Mouse (Mus musculus): ENCODE measurements around the gene Socs3. TPM values are rescaled to one million over a fixed set of nuclear protein-coding genes. Genes with fewer than 3 reads are reported as not detected.

The Socs3 gene
- 5.9 and 7.2 TPM in 2 replicates for polyA plus RNA-seq (2015; fragmentation: Nextera tagmentation; extraction: Ambion mirVana)

GRCm38 (mm10) chr11:117969945-117970872 is at the start of gene Socs3:
Gene Socs3 (minus strand): TSS chr11:117970047.
- ATAC-seq = peak; percentile 71
- H3K9me3 ChIP-seq (replicated peaks; ENCODE audit: control insufficient read depth, low read length, poor library complexity, severe bottlenecking) = no peaks in the 10 kb centered on the region
- H3K4me3 ChIP-seq (ENCODE audit: low read depth, low read length) = peak within 1 kb of the TSS; percentile 69
- peak within 1 kb of the TSS; percentile 83 for H3K9ac ChIP-seq (ENCODE audit: low read depth, low read length)
- peaks cover 6% of the 10 kb centered on the region for H3K27me3 ChIP-seq (ENCODE audit: control insufficient read depth, insufficient read depth, low read depth, low read length)
- peaks cover 33% of the 10 kb centered on the region for H3K4me1 ChIP-seq (ENCODE audit: control insufficient read depth, insufficient read depth, low read length)
- H3K36me3 ChIP-seq (ENCODE audit: control insufficient read depth, insufficient read depth, low read length) = no peaks in the 10 kb centered on the region
- H3K27ac ChIP-seq (ENCODE audit: low read length) = peak within 1 kb of the TSS; percentile 77
- peak within 1 kb of the TSS; percentile 95 for H3K4me2 ChIP-seq (ENCODE audit: low read length)
- WGBS = 11% methylated on average over 21 of the region's 21 CpGs

DNA sequence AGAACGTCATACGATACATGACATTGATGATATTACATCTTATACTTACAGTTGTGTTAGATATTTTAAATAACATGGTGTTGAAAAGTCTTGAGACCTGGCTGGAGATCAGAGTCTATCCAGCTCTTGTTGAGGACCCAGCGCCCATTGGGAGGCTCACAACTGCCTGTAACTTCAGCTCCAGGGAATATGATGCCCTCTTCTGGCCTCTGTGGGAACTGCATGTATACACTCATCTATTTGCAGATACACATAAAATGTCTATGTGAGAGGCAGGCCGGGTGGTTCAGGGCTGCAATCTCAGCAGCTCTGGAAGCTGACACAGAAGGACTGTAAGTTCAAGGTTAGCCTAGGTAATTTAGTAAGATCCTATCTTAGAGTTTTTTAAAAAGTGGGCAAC is 48.5 kb upstream of the Socs3 start:
- Histone ChIP-seq H3K9me3 (replicated peaks; ENCODE audit: control insufficient read depth, low read length, poor library complexity, severe bottlenecking) (no peaks in the 10 kb centered on the region), H3K36me3 (ENCODE audit: control insufficient read depth, insufficient read depth, low read length) (peaks cover 19% of the 10 kb centered on the region), H3K27me3 (ENCODE audit: control insufficient read depth, insufficient read depth, low read depth, low read length) (no peaks in the 10 kb centered on the region), H3K4me1 (ENCODE audit: control insufficient read depth, insufficient read depth, low read length) (no peaks in the 10 kb centered on the region), H3K4me3 (ENCODE audit: low read depth, low read length) (no peak overlapping the region), H3K27ac (ENCODE audit: low read length) (no peak overlapping the region), H3K9ac (ENCODE audit: low read depth, low read length) (no peak overlapping the region), H3K4me2 (ENCODE audit: low read length) (no peak overlapping the region)
- 94% methylated on average over 4 of the region's 4 CpGs for WGBS
- no peak for ATAC-seq

DNA sequence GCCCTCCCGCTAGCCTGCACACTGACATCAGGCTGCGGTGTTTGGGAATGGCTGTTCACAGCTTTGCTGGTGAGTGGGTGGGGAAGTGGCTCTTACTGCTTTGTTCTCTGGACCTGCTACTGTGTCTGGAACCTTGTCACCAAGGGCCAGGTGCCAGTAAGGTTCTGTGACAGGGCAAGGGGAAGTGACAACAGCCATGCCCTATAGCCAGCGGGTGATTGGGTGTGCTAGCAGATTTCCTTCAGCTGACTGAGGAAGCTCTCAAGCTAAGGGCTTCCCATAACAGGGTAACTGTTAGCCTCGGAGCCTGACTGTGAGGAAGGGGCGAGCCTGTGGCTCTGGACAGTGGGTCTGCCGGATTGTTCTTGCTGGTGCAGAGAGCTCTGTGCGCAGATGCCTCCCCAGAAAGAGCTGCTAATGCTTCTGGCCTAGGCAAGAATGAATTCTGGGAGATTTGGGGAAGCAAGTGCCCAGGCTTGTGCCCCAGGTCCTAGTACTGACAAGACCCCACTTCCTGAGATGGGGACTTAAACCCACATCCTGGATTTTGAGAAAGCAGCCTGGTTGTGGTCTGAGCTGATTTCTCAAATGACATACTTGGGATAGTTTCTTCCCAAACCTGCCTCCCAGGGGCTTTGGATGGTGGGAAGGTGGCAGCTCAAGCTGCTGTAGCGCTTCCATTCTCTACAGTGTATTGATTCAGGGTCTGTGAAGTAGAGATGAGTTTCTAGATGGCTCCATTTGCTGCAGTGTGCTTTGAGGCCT is 45.7 kb upstream of the Socs3 start:
- WGBS = 93% methylated on average over 8 of the region's 8 CpGs
- peaks cover 19% of the 10 kb centered on the region for H3K36me3 ChIP-seq (ENCODE audit: control insufficient read depth, insufficient read depth, low read length)
- ATAC-seq = no peak

DNA sequence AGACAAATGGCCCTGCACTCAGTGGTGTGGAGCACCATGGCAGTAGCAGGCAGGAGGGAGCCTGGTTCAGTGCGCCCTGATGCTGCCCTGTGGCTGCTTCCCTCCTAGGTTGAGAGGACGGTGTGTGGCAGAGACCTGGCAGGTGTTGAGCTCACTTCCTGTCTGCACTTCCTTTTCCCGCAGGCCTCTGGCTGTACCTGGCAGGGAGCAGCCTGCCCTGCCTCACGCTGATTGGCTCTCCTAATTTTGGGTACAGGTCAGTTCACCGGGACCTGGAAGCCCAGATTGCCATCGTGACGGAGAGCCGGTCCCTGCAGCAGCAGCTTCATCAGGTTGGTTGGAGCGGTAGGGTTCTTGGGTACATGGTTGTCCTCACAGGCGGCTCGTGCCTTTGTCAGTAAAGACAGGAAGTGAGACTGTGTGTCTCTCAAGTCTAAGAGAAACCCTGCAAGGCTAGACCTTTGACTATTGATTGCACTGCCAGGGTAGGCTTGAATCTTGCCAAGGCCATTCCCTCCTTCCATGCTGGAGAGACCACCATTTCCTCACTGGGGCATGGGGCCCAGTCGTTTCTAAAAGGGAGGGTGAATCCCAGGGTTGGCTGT is 44.6 kb upstream of the Socs3 start:
- no peaks in the 10 kb centered on the region for H3K9me3 ChIP-seq (replicated peaks; ENCODE audit: control insufficient read depth, low read length, poor library complexity, severe bottlenecking)
- no peak overlapping the region for H3K27ac ChIP-seq (ENCODE audit: low read length)
- 88% methylated on average over 12 of the region's 12 CpGs for WGBS

More for the DNA sequence above, 45.7 kb upstream of the Socs3 start:
- no peak overlapping the region for H3K9ac ChIP-seq (ENCODE audit: low read depth, low read length)
- H3K4me3 ChIP-seq (ENCODE audit: low read depth, low read length) = no peak overlapping the region
- no peaks in the 10 kb centered on the region for H3K4me1 ChIP-seq (ENCODE audit: control insufficient read depth, insufficient read depth, low read length)
- H3K27ac ChIP-seq (ENCODE audit: low read length) = no peak overlapping the region
- no peak overlapping the region for H3K4me2 ChIP-seq (ENCODE audit: low read length)
- no peaks in the 10 kb centered on the region for H3K9me3 ChIP-seq (replicated peaks; ENCODE audit: control insufficient read depth, low read length, poor library complexity, severe bottlenecking)
- no peaks in the 10 kb centered on the region for H3K27me3 ChIP-seq (ENCODE audit: control insufficient read depth, insufficient read depth, low read depth, low read length)

DNA sequence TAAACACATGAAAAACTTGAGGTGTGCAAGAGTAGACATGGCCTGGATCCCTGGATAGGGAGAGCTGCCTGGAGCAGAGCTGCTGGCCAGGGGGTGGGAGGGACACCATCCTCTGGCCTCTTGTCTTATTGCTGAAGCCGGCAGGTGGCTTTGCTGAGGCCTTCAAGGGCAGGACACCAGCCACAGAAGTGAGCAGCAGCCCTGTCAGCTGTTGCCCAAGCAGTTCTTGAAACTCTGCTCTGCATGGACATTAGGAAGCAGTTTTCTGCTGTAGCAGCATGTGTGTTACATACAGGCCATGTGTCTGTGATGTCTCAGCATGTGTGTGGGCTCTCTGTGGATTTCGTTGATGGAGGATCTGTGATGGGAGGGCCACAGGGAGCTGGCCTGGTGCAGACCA is 43.5 kb upstream of the Socs3 start:
- H3K4me2 ChIP-seq (ENCODE audit: low read length) = no peak overlapping the region
- WGBS = 88% methylated on average over 2 of the region's 2 CpGs
- no peak overlapping the region for H3K27ac ChIP-seq (ENCODE audit: low read length)
- no peak overlapping the region for H3K4me3 ChIP-seq (ENCODE audit: low read depth, low read length)
- no peak for ATAC-seq
- H3K9ac ChIP-seq (ENCODE audit: low read depth, low read length) = no peak overlapping the region
- peaks cover 11% of the 10 kb centered on the region for H3K36me3 ChIP-seq (ENCODE audit: control insufficient read depth, insufficient read depth, low read length)
- H3K27me3 ChIP-seq (ENCODE audit: control insufficient read depth, insufficient read depth, low read depth, low read length) = no peaks in the 10 kb centered on the region
- H3K4me1 ChIP-seq (ENCODE audit: control insufficient read depth, insufficient read depth, low read length) = peaks cover 8% of the 10 kb centered on the region; the same call in 1 of the 2 replicates
- H3K9me3 ChIP-seq (replicated peaks; ENCODE audit: control insufficient read depth, low read length, poor library complexity, severe bottlenecking) = no peaks in the 10 kb centered on the region

More for the DNA sequence above, 44.6 kb upstream of the Socs3 start:
- no peak overlapping the region for H3K9ac ChIP-seq (ENCODE audit: low read depth, low read length)
- H3K4me2 ChIP-seq (ENCODE audit: low read length) = no peak overlapping the region
- ATAC-seq = no peak
- H3K4me3 ChIP-seq (ENCODE audit: low read depth, low read length) = no peak overlapping the region
- 0 out of 2 replicates have a peak, but pooled peaks cover 3% of the 10 kb centered on the region for H3K4me1 ChIP-seq (ENCODE audit: control insufficient read depth, insufficient read depth, low read length)
- peaks cover 13% of the 10 kb centered on the region for H3K36me3 ChIP-seq (ENCODE audit: control insufficient read depth, insufficient read depth, low read length)
- H3K27me3 ChIP-seq (ENCODE audit: control insufficient read depth, insufficient read depth, low read depth, low read length) = no peaks in the 10 kb centered on the region

DNA sequence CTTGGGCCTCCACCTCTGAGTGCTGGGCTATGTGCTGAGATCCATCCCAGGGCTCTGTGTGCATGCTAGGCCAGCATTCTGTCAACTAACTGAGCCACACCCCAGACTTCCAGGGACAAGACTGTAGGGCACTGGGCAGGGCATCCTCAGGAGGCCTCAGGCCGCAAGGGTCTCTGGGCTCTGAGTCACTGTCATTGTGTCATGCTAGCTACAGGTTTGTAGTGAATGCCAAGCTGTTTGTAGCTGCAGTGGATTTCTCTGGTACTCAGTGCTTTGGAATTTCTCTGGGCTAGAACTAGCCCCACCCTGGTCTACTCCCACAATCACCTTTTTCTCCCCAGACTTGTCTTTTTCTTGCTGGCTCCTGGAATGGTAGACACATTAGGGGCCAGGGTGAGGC is 42.7 kb upstream of the Socs3 start:
- Histone ChIP-seq H3K4me2 (ENCODE audit: low read length) (no peak overlapping the region), H3K36me3 (ENCODE audit: control insufficient read depth, insufficient read depth, low read length) (peaks cover 11% of the 10 kb centered on the region), H3K9me3 (replicated peaks; ENCODE audit: control insufficient read depth, low read length, poor library complexity, severe bottlenecking) (no peaks in the 10 kb centered on the region), H3K4me1 (ENCODE audit: control insufficient read depth, insufficient read depth, low read length) (peaks cover 8% of the 10 kb centered on the region; the same call in 1 of the 2 replicates), H3K4me3 (ENCODE audit: low read depth, low read length) (no peak overlapping the region), H3K27ac (ENCODE audit: low read length) (no peak overlapping the region), H3K27me3 (ENCODE audit: control insufficient read depth, insufficient read depth, low read depth, low read length) (no peaks in the 10 kb centered on the region), H3K9ac (ENCODE audit: low read depth, low read length) (no peak overlapping the region)
- ATAC-seq = no peak
- 93% methylated on average over 1 of the region's 1 CpGs for WGBS

DNA sequence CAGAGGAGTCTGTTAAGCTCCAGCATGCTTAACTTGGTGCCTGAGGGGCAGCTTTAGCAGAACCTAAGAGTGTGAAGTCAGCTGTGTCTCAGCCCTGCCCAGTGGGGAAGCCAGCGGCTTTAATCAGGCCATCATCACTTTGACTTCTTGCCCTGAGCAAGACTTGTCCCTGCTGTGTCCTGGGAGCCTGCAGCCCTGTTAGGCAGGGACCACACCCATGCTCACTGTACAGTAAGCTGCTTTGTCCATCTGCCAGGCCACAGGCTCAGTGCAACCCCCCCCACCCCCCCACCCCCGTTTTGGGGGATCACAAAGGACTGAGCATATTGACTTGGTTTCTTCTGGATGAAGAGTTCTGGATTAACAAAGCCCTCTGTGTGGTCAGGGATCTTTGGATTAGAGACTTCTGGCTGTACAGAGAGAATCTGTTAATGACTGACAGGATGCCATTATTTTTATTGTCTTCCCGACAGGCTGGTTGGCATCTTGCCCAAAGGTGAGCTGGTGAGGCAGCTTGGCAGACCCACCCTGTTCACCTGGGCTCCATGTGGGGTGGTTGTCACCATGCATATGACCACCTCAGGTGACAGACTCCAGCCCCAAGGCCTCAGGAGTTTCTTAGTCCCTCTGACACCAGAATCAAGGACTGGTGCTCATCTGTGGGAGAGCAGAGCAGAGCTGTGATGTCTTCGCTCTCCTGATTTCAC is 40.2 kb upstream of the Socs3 start:
- no peak overlapping the region for H3K9ac ChIP-seq (ENCODE audit: low read depth, low read length)
- no peaks in the 10 kb centered on the region for H3K9me3 ChIP-seq (replicated peaks; ENCODE audit: control insufficient read depth, low read length, poor library complexity, severe bottlenecking)
- no peaks in the 10 kb centered on the region for H3K27me3 ChIP-seq (ENCODE audit: control insufficient read depth, insufficient read depth, low read depth, low read length)
- H3K4me1 ChIP-seq (ENCODE audit: control insufficient read depth, insufficient read depth, low read length) = peaks cover 8% of the 10 kb centered on the region; the same call in 1 of the 2 replicates
- WGBS = 44% methylated on average over 4 of the region's 4 CpGs
- H3K4me3 ChIP-seq (ENCODE audit: low read depth, low read length) = no peak overlapping the region
- H3K36me3 ChIP-seq (ENCODE audit: control insufficient read depth, insufficient read depth, low read length) = peaks cover 17% of the 10 kb centered on the region
- no peak for ATAC-seq
- no peak overlapping the region for H3K4me2 ChIP-seq (ENCODE audit: low read length)
- H3K27ac ChIP-seq (ENCODE audit: low read length) = no peak overlapping the region

DNA sequence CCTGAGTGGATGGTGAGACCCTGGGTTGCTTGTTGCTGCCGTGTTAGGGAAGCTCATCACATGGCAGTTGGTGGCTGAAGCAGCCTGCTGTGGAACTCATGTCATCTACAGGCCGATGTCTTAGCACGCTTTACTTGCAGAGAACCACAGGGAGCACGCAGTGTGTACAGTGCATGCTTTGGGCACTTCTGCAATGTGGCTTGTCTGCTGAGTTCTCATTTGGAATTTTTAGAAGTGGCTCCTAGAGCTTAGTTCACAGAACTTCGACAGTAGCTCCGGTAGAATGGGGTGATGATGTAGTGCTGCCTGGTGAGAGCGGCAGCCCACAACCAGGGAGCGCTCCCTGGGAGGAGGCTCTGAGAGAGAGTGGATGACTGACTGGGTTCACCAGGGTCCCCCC is 39.0 kb upstream of the Socs3 start:
- peaks cover 15% of the 10 kb centered on the region for H3K36me3 ChIP-seq (ENCODE audit: control insufficient read depth, insufficient read depth, low read length)
- H3K4me3 ChIP-seq (ENCODE audit: low read depth, low read length) = no peak overlapping the region
- ATAC-seq = no peak
- H3K4me1 ChIP-seq (ENCODE audit: control insufficient read depth, insufficient read depth, low read length) = peaks cover 8% of the 10 kb centered on the region; the same call in 1 of the 2 replicates
- no peaks in the 10 kb centered on the region for H3K9me3 ChIP-seq (replicated peaks; ENCODE audit: control insufficient read depth, low read length, poor library complexity, severe bottlenecking)
- no peak overlapping the region for H3K9ac ChIP-seq (ENCODE audit: low read depth, low read length)
- H3K27me3 ChIP-seq (ENCODE audit: control insufficient read depth, insufficient read depth, low read depth, low read length) = no peaks in the 10 kb centered on the region
- 77% methylated on average over 8 of the region's 8 CpGs for WGBS
- no peak overlapping the region for H3K27ac ChIP-seq (ENCODE audit: low read length)
- no peak overlapping the region for H3K4me2 ChIP-seq (ENCODE audit: low read length)
